Mouse (Mus musculus) layer of hippocampus, adult 18-20 months (tissue): ENCODE results near the gene Med10. TPM values are rescaled to one million over a fixed set of nuclear protein-coding genes. Genes with fewer than 3 reads are reported as not detected.

Experiments
- DNase-seq, 2 experiments: peaks; one replicate each; pipeline ENCODE4 v3.0.0; 2022; ENCODE audit warnings: low spot score in 2 of 2
- long read RNA-seq: library from polyadenylated mRNA; stranded (forward); transcript quantifications from one replicate; pipeline ENCODE4 v2.0.0, GENCODE M21; 2021
- total RNA-seq, 2 experiments: library from RNA; stranded (reverse); gene quantifications; 2 replicates each; pipeline ENCODE4 v1.2.3; 2021

Gene Med10
- 10 to 100 TPM; 56.4 to 65.3 TPM for total RNA-seq
- long read RNA-seq, full-length matches to known transcripts: 34 of 37 reads
- long read RNA-seq, partial matches to known transcripts: 0 of 37 reads
- long read RNA-seq, other reads (novel, unspliced or antisense): 3 of 37 reads

GRCm38 (mm10) chr13:69802095-69802494, at the start of gene Med10:
Gene Med10 (plus strand): TSS chr13:69802395.
- no peak for DNase-seq

GRCm38 (mm10) chr13:69752875-69753274, 49.3 kb upstream of the Med10 start:
- no peak for DNase-seq

GRCm38 (mm10) chr13:69758979-69759378, 43.2 kb upstream of the Med10 start:
- DNase-seq: no peak

- peak; percentile 82 to 93 for DNase-seq
Observed at GRCm38 (mm10) chr13:69761393-69761792, 40.8 kb upstream of the Med10 start.

GRCm38 (mm10) chr13:69764646-69765045, 37.5 kb upstream of the Med10 start:
- DNase-seq: peak in 1 of 2 experiments; percentile 60

GRCm38 (mm10) chr13:69768152-69768551, 34.0 kb upstream of the Med10 start:
- DNase-seq: no peak

GRCm38 (mm10) chr13:69770538-69771456, 31.4 kb upstream of the Med10 start:
- no peak for DNase-seq

- no peak for DNase-seq
Observed at GRCm38 (mm10) chr13:69772358-69772757, 29.8 kb upstream of the Med10 start.

GRCm38 (mm10) chr13:69778221-69778620, 24.0 kb upstream of the Med10 start:
- DNase-seq: peak; percentile 62 to 78

GRCm38 (mm10) chr13:69788704-69789103, 13.5 kb upstream of the Med10 start:
- no peak for DNase-seq

- no peak for DNase-seq
Observed at GRCm38 (mm10) chr13:69791814-69792213, 10.4 kb upstream of the Med10 start.

- DNase-seq: no peak
Observed at GRCm38 (mm10) chr13:69792541-69793009, 9.6 kb upstream of the Med10 start.

GRCm38 (mm10) chr13:69794808-69795207, 7.4 kb upstream of the Med10 start:
- no peak for DNase-seq

- peak; percentile 76 to 83 for DNase-seq
Observed at GRCm38 (mm10) chr13:69809681-69810611, 7.8 kb downstream of the Med10 start.

- no peak for DNase-seq
Observed at GRCm38 (mm10) chr13:69810936-69811680, 8.9 kb downstream of the Med10 start.

- no peak for DNase-seq
Observed at GRCm38 (mm10) chr13:69813870-69814269, 11.7 kb downstream of the Med10 start.

GRCm38 (mm10) chr13:69818306-69818705, 16.1 kb downstream of the Med10 start:
- peak in 1 of 2 experiments; percentile 30 for DNase-seq

- DNase-seq: no peak
Observed at GRCm38 (mm10) chr13:69821169-69821822, 19.1 kb downstream of the Med10 start.

- DNase-seq: peak in 1 of 2 experiments; percentile 58
Observed at GRCm38 (mm10) chr13:69823920-69824637, 21.9 kb downstream of the Med10 start.
